Mouse (Mus musculus): ENCODE results near the gene Smg6.

The Smg6 gene

DNA sequence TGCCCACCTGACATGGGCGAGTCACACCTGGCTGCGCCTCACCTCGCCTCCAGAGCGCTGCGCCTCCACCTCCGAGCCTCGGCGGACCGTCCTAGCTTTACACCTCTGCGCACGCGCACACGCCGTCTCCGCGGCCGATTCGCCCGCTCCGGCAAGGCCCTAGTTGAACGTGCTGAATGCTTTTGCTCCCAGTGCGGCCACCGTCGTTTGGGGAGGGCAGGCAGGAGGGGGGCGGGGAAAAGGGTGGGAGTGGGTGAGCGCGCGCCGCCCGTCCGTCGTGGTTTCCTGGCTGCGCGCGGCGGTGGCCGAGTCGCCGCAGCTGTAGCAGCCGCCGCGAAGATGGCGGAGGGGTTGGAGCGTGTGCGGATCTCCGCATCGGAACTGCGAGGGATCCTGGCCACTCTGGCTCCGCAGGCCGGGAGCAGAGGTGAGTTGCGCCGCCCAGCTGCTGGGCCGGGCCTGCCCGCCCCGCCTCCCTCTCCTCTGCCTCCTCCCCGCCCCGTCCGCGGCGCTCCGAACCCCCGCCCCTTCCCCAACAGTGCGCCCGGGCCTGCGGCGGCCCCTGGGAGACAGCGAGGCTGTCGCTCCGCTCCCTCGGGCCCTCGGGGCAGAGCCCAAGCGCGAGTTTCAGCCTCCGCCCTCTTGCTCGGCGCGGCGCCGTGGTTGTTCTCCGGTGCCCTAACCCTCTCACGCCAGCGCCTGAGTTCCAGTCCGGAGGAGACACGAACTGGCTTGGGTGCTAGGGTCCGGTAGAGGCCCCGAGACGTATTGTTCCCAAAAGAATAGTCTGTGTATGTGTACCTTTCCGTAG is at the start of gene Smg6, which contains the start of gene Srr:
TSS of gene Smg6 (plus strand) at position 247 of the 811 bp plus-strand sequence.
TSS of gene Srr (minus strand) at position 372 of the 811 bp plus-strand sequence.
- DNase-seq (ENCODE audit: low read depth, low spot score), result peak; percentile 96

DNA sequence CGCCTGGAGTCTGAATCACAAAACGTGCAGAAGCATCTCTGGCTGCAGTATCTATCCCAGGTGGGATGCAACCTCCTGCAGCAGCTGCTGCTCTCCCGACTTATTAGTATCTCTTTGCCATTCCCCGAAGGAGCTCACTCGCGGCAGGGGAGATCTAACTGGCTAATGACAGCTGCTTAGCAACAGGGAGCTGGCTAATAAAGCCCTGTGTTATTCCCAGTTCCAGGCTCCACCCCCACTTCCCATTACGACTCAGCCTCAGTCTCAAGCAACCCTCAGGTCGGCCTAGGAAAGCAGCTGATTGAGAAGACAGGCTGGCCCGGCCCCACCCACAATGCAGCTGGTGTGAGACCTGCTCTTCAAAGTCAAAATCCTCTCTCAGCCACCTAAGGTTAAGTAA is 48.8 kb upstream of the Smg6 start:
- peak; percentile 64 for DNase-seq (ENCODE audit: low read depth, low spot score)

DNA sequence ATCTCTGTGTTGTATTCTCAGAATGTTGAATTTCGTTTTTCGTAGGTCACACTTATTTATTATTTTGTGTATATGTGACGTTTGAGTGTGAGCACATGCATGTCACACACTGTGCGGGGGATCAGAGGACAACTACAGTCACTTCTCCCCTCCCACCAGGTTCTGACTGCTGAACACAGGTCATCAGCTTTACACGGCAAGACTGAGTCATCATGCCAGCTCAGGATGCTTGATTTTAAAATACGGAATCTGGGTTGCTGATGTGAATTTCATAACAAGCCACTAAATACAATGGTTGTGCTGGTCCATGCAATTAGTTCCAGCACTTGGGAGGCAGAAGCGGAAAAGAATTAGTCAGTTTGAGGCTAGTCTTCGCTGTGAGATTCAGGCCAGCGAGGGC is 44.6 kb upstream of the Smg6 start:
- no peak for DNase-seq (ENCODE audit: low read depth, low spot score)

DNA sequence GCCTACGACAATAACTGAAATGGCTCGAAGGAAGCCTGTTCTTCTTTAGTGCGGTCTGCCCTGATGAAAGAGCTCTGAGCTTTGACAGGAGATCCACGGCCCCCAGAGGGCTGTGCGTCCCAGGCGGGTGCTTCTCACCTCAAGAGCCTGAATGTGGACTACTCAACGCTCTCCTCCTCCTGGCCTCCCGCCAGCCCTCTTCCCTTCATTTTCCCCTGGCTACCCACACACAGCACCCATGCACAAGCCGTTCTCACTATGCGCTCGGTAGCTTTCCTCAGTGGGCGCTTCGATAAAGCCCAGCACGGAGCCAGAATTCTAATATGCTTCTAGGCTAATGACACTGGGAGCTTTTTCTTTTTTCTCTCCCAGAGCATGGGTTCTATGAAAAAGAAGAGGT is 43.6 kb upstream of the Smg6 start:
- DNase-seq (ENCODE audit: low read depth, low spot score), result no peak

DNA sequence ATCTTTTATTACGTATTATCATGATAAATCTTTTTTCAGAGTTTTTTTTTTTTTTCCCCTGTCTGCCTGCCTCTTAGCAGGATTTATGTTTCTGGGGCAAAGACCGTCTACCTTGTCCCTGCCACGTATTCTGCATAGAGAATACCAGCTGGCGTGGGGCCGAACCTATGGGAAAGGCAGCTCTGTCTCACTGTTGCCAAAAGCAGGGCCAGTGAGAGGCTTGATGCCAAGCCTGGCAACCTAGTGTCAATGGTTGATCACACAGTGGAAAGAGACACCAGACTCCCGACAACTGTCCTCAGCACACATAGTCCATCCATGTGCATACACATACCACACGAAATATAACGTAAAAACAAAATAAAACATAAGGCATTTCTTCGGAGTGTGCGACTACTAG is 42.5 kb upstream of the Smg6 start:
- no peak for DNase-seq (ENCODE audit: low read depth, low spot score)

DNA sequence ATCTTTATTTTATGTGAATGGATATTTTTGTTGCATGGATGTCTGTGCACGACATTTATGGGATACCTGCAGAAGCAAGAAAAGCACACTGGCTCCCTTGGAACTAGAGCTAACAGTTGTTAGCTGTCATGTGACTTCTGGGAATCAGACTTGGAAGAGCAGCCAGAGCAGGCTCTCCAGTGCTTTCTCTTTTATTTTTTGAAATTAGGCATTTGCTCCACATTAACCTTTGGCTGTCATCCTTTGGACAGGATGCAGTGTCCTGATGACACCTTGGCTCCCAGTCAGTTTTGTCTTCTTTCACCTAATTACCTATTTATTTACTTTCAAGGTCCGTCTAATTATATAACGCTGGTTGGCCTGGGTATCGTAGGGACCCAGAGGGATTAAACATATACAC is 31.0 kb upstream of the Smg6 start:
- no peak for DNase-seq (ENCODE audit: low read depth, low spot score)

DNA sequence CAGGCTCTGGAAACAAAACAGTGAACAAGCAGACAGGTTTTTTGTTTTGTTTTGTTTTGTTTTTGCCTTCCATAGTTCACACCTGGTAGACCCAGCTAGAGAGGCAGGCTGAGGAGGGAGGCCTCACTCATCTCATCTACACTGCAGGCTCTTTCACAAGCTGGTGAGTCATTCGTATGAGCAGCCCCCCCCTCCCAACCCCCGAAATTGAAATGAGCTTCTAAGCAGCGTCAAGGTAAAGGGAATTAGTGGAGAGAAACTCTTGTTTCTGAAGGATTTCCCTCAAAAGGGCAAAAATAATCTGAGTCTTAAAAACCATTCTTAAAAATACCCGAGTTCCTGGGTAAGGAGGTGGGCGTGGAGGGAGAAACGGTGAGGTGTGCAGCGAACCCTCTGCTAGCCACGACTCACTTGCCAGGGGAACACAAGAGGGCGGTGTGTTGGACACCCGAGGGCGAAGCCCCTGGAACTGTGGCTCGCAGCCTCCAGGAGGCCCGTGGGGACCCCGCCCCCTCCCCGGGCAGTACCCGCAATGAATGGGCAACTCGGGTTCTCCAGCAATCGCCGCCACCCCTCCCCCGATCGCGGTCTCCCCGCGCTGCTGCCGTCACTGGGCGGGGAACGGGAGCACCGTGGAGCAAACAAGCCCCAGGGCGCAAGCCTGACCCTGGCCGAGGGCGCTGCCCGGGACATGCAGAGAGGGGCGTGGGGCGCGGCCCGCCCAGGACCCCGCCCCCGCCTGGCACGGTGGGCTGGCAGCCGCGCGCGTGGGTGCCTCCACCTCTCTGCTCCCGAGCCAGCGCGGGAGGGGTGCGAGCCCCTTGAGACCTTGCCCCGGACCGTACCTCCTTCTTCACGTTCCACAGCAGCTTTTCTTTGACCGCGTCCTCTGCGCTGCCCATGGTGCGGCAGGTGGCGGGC is 29.4 kb upstream of the Smg6 start:
- DNase-seq (ENCODE audit: low read depth, low spot score), result peak; percentile 18

DNA sequence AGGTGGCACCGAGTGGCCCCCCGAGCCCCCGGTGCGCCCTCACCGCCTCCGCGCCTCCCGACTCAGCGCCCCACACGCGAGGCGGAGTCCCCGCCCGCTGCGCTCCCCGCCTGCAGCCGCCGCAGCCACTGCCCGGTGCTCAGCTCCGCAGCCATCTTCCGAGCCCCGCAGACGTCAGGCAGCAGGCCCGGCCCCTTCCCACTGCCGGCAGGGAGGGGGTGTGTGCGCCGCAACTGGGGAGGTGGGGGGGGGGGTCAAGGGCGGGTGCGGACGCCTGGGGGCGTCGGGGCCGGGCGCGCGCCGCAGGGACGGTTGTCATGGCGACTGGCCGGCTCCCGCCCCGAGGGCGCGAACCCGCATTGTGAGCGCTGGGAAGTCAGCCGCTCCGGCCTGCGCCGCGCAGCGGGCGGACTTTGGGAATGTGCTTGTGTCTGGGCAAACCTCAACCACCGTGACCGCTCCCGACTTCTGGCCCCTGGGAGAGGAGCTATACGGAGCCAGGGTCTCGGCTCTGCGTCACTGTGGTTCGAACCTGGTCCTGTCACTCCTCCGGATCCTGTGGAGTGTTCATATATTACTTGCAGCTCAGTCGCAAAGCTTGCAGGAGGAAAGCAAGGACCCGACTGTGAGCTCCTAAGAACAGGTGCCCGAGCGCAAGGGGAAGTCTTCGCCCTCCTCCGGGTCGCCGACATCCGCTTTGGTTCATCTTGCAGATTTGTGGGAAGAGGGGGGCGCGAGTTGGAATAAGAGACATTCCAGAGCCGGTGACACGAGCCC is 28.5 kb upstream of the Smg6 start, which contains the start of gene Sgsm2:
TSS of gene Sgsm2 (minus strand) at position 160 of the 777 bp plus-strand sequence.
- peak; percentile 57 for DNase-seq (ENCODE audit: low read depth, low spot score)

DNA sequence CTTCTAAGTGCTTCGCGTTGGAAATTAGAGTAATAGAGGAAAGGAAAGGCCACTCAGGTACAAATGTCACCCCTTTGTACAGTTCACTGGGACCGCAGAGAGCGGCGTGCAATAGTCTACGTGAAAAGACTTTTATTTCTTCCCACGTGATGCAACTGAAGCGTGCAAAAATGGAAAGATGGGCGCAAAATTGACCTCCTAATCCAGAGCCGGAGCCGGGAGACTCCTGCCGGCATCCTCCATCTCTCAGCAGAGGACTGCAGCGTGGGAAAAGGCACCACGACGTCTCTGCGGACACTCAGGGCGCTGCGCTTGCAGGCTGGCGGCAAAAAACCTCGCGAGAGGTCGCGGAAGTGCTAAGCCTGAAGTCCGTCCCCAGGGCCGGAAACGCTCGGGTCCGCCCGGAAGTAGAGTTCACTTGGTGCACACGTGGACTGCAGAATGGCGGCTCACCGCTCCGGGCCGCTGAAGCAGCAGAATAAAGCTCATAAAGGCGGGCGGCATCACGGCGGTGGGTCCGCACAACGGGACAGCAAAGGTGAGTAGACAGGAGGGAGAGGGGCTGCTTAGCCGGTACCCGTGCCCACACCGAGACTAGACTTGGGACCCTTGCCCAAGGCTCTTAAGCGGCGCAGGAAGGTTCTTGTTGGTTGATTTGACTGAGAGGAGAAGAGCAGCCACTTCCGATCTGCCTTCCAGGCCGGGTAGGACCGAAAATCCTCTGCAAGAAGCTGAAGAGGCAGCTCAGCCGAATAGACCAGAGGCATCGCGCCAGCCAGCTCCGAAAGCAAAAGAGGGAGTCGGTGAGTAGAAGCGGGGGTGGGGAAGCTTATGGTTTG is 27.7 kb upstream of the Smg6 start, which contains the start of gene Tsr1:
TSS of gene Tsr1 (plus strand) at position 394 of the 839 bp plus-strand sequence.
- peak; percentile 93 for DNase-seq (ENCODE audit: low read depth, low spot score)

DNA sequence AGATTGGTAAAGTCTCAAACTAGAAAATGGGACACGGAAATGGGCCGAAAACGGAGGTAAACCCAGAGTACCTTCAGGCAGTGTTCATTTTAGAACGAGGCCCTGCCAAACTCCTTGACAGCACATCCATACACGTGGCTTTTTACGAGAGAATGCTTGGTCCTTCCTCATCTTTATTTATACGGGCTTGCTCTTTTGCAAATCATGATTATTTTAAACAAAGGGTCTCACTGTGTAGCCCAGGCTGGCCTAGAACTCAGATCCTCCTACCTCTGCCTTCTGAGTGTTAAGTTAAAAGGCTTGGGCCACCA is 27.2 kb upstream of the Smg6 start:
- DNase-seq (ENCODE audit: low read depth, low spot score), result no peak

DNA sequence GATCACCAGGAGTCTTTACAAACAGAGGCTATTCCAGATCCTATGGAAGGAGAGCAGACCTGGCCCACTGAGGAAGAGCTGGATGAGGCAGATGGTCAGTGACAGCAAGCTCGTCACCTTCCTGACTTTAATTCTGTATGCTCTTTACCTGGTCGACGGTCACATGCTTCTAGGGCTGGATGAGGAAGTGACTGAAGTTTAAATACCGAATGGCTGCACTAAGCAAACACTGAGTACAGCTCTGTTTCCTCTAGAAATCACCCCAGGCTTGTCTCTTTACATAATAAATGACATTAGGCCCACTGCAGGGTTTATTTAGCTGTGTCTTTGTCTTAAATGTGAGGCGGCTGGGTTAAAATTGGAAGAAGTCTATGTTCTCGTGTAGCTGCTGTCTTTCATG is 24.1 kb upstream of the Smg6 start:
- no peak for DNase-seq (ENCODE audit: low read depth, low spot score)

DNA sequence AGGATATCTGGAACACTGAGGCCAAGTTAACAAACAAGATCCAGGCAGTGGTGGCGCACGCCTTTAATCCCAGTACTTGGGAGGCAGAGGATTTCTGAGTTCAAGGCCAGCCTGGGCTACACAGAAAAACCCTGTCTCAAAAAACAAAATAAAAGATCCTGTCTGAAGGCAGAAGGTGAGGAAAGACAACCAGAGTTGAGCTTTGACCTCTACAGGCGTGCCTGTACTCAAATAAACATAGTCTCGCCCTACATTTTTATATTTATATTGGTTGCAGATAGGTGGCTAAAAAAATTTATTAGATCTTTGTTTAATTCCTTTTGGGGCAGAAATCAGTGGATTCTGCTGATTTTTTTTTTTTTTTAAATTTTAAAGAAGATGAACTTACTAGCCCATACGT is 23.2 kb upstream of the Smg6 start:
- DNase-seq (ENCODE audit: low read depth, low spot score), result no peak

DNA sequence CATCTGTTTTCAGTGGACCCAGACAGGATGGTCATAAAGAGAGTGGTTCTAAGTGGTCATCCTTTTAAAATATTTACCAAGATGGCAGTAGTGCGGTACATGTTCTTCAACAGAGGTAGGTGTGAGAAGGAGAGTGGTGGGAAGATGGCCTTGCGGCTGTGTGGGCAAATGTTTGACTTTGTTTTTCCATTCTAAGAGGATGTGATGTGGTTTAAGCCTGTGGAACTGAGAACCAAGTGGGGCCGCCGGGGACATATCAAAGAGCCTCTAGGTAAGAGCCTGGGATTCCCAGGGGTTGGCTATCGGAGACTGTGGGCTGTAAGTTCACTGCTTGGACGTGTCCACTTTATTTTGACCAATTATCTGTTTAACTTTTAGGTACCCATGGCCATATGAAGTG is 17.8 kb upstream of the Smg6 start:
- no peak for DNase-seq (ENCODE audit: low read depth, low spot score)

DNA sequence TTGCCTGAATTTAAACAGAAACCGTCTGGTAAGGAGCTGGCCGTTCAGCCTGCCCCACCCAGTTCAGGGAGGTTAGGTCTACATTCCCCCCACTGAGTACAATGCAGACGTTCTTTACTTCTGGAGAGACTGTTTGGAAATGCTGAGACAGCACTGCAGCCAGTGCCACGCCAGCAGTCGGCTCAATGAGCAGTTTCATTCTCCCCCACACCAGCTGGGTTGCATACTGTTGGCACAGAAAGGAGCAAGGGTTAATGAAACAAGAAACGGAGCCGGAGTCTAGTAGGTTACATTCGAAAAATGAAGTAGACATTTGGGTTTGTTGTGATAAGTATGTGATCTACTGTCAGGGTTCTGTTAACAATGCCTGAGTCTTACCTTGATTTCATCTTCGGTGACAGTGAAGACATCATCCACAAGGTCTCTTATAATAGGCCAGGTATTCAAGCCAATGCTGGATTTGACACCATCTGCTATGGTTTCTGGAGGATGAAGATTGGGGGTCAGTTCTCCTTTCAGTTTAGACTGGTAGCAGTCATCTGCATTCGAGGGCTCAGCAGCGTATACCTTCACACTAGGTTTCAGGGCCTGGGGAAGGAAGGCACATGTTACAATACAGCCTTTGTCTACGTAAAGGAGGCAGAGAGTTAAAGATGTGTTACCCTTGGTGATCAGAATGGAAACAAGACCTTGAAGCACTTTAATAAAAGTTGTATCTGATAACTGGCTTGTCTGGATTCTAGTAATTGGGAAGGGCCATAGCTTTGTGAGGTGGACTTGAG is 16.8 kb upstream of the Smg6 start:
- no peak for DNase-seq (ENCODE audit: low read depth, low spot score)

DNA sequence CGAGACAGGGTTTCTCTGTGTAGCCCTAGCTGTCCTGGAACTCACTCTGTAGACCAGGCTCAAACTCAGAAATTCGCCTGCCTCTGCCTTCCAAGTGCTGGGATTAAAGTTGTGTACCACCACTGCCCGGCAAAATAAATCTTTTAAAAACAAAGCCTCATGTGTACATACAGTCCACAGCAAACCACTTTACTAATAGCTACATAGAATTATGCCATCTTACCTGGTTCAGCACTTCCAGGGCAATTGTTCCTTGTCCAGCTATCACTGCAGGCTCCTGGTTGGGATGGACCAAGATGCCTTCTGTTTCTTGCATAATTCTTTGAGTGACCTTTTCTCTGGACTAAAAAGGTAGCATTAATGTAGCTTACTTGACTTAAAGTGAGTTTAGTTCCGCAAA is 15.6 kb upstream of the Smg6 start:
- no peak for DNase-seq (ENCODE audit: low read depth, low spot score)

DNA sequence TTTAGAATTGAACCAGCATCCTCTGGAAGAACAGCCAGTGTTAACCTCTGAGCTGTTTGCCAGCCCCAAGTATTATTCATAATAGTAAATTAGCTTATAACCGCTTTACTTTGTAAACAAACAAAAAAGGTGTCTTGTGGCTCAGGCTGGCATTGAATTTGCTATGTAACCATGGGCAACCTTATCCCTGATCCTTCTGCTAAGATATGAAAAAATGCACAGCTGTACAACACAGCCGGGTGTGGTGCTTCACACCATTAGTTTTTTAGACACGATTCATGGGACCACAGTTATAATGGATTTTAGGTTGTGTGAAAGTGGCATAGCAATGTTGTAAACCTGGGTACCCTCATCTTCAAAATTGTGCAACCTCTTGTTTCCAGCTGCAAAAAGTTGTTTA is 13.1 kb upstream of the Smg6 start:
- DNase-seq (ENCODE audit: low read depth, low spot score), result no peak

DNA sequence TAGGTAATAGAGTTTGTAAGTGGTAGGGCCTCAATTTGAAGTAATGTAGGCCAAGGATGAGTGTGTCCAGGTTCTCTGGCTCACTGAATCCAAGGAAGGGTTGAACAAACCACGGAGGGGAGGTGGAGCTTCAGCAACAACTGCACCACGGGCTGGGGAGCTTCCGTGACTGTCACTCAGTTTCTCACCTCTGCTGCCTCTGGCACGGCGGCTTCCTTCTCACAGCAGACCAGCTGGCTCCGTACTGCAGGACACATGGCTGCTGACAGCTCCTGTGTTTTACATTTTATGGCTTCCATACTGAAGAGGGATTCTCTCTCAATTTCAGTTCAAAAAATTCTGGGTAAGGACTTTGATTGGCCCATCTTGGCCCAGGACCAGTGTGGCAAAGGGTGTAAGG is 6.4 kb upstream of the Smg6 start:
- DNase-seq (ENCODE audit: low read depth, low spot score), result no peak

DNA sequence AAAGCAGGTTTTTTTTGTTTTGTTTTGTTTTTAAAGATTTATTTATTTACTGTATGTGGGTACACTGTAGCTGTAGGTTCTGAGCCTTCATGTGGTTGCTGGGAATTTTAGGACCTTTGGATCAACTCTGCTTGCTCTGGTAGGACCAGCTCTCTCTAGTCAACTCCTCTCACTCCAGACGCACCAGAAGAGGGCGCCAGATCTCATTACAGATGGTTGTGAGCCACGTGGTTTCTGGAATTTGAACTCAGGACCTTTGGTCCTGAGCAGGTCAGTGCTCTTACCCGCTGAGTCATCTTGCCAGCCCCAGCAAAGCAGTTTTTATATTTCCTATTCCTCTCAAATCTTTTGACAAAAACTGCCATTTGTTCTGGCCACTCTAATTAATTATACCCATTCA is 1.5 kb upstream of the Smg6 start:
- DNase-seq (ENCODE audit: low read depth, low spot score), result no peak

DNA sequence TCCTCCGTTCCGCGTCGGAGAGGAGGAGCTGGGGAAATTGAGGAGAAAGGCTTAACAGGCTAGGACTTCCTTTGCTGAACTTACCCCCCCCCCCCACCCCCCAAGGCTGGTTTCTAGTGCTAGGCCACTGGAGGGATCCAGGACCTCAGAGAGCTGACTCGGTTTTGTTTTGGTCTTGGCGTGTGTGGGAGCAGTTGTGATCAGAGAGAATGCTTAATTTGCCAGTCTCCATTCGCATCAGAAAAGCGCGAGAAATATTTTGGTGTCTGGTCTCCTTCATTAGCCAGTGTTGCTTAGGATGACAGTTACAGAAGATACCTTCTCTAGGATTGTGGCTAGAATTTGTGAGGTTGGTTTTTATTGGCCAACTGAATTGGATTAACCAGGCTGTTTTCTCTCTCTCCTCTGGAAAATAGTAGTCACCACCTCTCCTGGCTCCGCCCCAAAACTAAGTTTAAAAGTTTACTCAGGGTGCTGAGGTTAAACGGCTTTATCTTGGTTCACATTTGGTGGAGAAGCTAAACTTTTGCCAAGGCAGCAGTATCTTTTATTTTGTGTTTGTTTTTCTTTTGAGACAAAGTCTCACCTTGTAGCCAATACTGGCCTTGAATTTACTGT is 874 bp downstream of the Smg6 start:
- DNase-seq (ENCODE audit: low read depth, low spot score), result no peak

DNA sequence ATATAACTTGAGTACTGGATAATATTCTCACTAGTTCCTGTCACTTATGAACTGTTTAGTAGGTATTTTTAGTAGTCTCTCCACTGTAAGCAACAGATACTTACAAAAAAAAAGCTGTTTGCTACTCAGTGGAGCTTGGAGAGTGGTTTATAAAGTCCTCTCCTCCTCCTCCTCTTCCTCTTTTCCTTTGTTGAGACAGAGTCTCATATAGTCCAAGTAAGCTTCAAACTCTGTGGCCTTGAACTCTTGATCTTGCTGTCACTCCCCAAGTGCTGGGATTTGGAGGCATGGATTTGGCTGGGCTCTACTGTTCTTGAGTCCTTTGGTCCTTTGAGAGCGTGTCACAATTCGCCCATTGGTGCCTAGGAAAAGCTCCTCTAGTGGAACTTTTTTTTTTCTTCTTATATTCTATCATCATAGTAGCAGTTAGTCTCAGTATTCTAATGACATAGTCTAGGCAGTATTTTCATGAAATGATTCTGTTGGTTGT is 1.7 kb downstream of the Smg6 start:
- DNase-seq (ENCODE audit: low read depth, low spot score), result no peak

All from forelimb bud, embryonic 11.5 days (tissue).